Mouse (Mus musculus) cerebellum, adult 2 months (tissue): ENCODE measurements around the gene Coil.

ENCODE experiments used
- CTCF ChIP-seq: fragments of 200-500 bp; IDR thresholded peaks from 2 replicates; pipeline ENCODE4 v1.5.1; 2011; ENCODE audit warnings: low read depth, mild to moderate bottlenecking, control low read depth, low read length, moderate library complexity, borderline replicate concordance; ENCODE audit not compliant: insufficient read depth
- POLR2A ChIP-seq: fragments of 200-500 bp; IDR thresholded peaks from 2 replicates; pipeline ENCODE4 v1.6.1; 2011; ENCODE audit warnings: low read length, control low read depth, borderline replicate concordance; ENCODE audit not compliant: insufficient read depth

GRCm38 (mm10) chr11:88949802-88950639 is 20.0 kb upstream of the Coil start:
- TF ChIP-seq CTCF (no peak), POLR2A (no peak)
